Comparison of ENCODE assay signal across 9 mouse cellular contexts in the genomic region with DNA sequence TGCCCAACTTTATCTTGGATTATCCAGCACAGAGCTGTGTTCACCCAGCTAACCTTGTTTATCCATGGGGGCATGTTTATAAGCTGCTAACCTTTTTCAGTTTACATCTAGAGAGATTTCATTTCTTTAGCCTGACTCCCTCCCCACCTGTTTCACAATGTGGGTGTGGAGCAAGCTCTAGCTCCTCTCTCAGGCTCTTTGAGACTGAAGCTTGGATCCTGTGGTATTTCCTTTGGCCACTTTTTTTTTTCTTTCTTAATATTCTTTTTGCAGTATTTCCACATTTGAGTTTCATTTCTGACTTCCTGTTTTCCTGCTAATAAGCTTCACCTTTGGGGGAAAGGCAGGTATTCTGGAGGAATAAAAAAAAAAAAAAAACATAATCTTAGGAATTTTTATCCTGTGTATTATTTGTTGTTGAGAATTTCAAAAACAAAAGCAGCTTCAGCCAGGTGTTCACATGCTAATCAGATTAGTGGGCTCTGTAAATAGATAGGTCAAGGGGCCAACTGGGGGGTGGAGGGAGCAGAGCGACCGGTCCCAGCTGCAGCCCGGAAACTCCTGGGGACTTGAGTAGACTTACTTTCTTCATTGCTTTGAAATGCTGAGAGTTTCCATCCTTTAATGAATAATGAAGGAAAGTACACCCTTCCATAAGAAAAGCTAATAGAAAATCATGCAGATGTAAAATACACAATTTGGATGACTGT. TPM values are rescaled to one million over a fixed set of nuclear protein-coding genes. Genes with fewer than 3 reads are reported as not detected.
DNase-seq lines count a peak whose midpoint lies in the region; ATAC-seq and TF ChIP-seq lines count a peak whose summit lies in the region.
"Had no signal": no experiment of that assay in that cellular context is flagged by ENCODE, and none has a peak within 500 bp of the region (broad histone marks: within the 10 kb centered on the region; RNA-seq: fewer than 3 reads in every experiment).

No protein-coding gene starts in this region.

- ATAC-seq in kidney, embryonic 14.5 days (ENCODE audit: low FRiP score, low TSS enrichment): no peak
- no peak for ATAC-seq in embryonic facial prominence, embryonic 13.5 days (ENCODE audit: insufficient number of reproducible peaks, insufficient read depth, low FRiP score, low TSS enrichment, low read depth)
- ATAC-seq in intestine, embryonic 14.5 days (replicated peaks; ENCODE audit: low FRiP score, low TSS enrichment, low read depth): no peak

- no peak overlapping the region for H3K27ac ChIP-seq in kidney, embryonic 14.5 days (ENCODE audit: low read depth, low read length)
- no peak overlapping the region for H3K27ac ChIP-seq in embryonic facial prominence, embryonic 13.5 days
- no peak overlapping the region for H3K27ac ChIP-seq in intestine, embryonic 14.5 days (ENCODE audit: low read depth)
- H3K27ac ChIP-seq: liver, embryonic 13.5 days had no signal

- H3ac ChIP-seq in myocyte (ENCODE audit: control insufficient read depth, insufficient read length): no peak overlapping the region

- H3K36me3 ChIP-seq in kidney, embryonic 14.5 days (ENCODE audit: control insufficient read depth, insufficient read depth, low read length): peaks cover 3% of the 10 kb centered on the region; the same call in 1 of the 2 replicates
- H3K36me3 ChIP-seq in embryonic facial prominence, embryonic 13.5 days: peaks cover 4% of the 10 kb centered on the region; the same call in 1 of the 2 replicates
- H3K36me3 ChIP-seq in intestine, embryonic 14.5 days (ENCODE audit: control insufficient read depth, insufficient read depth, low read length): peaks cover 15% of the 10 kb centered on the region
- H3K36me3 ChIP-seq in myocyte (ENCODE audit: control insufficient read depth, insufficient read depth): no peaks in the 10 kb centered on the region
- H3K36me3 ChIP-seq: liver, embryonic 13.5 days had no signal

- no peak overlapping the region for H3K9ac ChIP-seq in kidney, embryonic 14.5 days (ENCODE audit: low read depth, low read length)
- H3K9ac ChIP-seq in embryonic facial prominence, embryonic 13.5 days: no peak overlapping the region
- no peak overlapping the region for H3K9ac ChIP-seq in intestine, embryonic 14.5 days (ENCODE audit: low read length)
- H3K9ac ChIP-seq: liver, embryonic 13.5 days had no signal

- DNase-seq in kidney, adult 9 months: no peak
- no peak for DNase-seq in intestine, embryonic 14.5 days (ENCODE audit: low spot score)
- DNase-seq in right cerebral cortex, postnatal 25 days: no peak
- DNase-seq in gastrocnemius, adult 18-20 months (ENCODE audit: low spot score): no peak
- DNase-seq in thymus, adult 18-20 months: no peak
- DNase-seq: liver, embryonic 13.5 days had no signal

- H3K9me3 ChIP-seq in kidney, embryonic 14.5 days (ENCODE audit: control insufficient read depth, low read length): no peaks in the 10 kb centered on the region
- no peaks in the 10 kb centered on the region for H3K9me3 ChIP-seq in embryonic facial prominence, embryonic 13.5 days
- H3K9me3 ChIP-seq in intestine, embryonic 14.5 days (ENCODE audit: control insufficient read depth, low read length): no peaks in the 10 kb centered on the region
- H3K9me3 ChIP-seq: liver, embryonic 13.5 days had no signal

- H3K79me2 ChIP-seq in myocyte (ENCODE audit: control insufficient read depth, insufficient read depth): no peaks in the 10 kb centered on the region

- peak overlapping the region; percentile 75 for H3K4me2 ChIP-seq in kidney, embryonic 14.5 days (replicated peaks; ENCODE audit: low read depth, low read length)
- peak overlapping the region; percentile 87 for H3K4me2 ChIP-seq in embryonic facial prominence, embryonic 13.5 days
- H3K4me2 ChIP-seq in intestine, embryonic 14.5 days (ENCODE audit: low read length): peak overlapping the region; percentile 74
- peak overlapping the region; percentile 87 for H3K4me2 ChIP-seq in myocyte (ENCODE audit: low read depth)
- H3K4me2 ChIP-seq: liver, embryonic 13.5 days had no signal

- H3K4me1 ChIP-seq in kidney, embryonic 14.5 days (ENCODE audit: control insufficient read depth, insufficient read depth, low read length): peaks cover 17% of the 10 kb centered on the region
- H3K4me1 ChIP-seq in embryonic facial prominence, embryonic 13.5 days: peaks cover 11% of the 10 kb centered on the region; the same call in 1 of the 2 replicates
- peaks cover 14% of the 10 kb centered on the region; the same call in 1 of the 2 replicates for H3K4me1 ChIP-seq in intestine, embryonic 14.5 days (replicated peaks; ENCODE audit: control insufficient read depth, insufficient read depth, low read length)
- H3K4me1 ChIP-seq: liver, embryonic 13.5 days had no signal

- no peaks in the 10 kb centered on the region for H3K27me3 ChIP-seq in kidney, embryonic 14.5 days (ENCODE audit: control insufficient read depth, insufficient read depth, low read length)
- peaks cover 12% of the 10 kb centered on the region; the same call in 1 of the 2 replicates for H3K27me3 ChIP-seq in embryonic facial prominence, embryonic 13.5 days
- no peaks in the 10 kb centered on the region for H3K27me3 ChIP-seq in intestine, embryonic 14.5 days (replicated peaks; ENCODE audit: control insufficient read depth, insufficient read depth, low read length)
- H3K27me3 ChIP-seq in myocyte (ENCODE audit: control insufficient read depth, insufficient read depth, insufficient read length): no peaks in the 10 kb centered on the region

- no peak for TF ChIP-seq POLR2A in myocyte (IDR thresholded peaks at IDR 0.05; ENCODE audit: insufficient read length, low read depth)

- 21% methylated on average over 3 of the region's 3 CpGs for WGBS in kidney, embryonic 14.5 days
- 21% methylated on average over 3 of the region's 3 CpGs for WGBS in embryonic facial prominence, embryonic 13.5 days
- WGBS in intestine, embryonic 14.5 days: 49% methylated on average over 3 of the region's 3 CpGs

- H3K4me3 ChIP-seq in kidney, embryonic 14.5 days (ENCODE audit: low read length): peak overlapping the region; percentile 75; the same call in 1 of the 2 replicates
- H3K4me3 ChIP-seq in embryonic facial prominence, embryonic 13.5 days: peak overlapping the region; percentile 79
- peak overlapping the region; percentile 77 for H3K4me3 ChIP-seq in intestine, embryonic 14.5 days (ENCODE audit: low read depth, low read length)
- peak overlapping the region; percentile 55 for H3K4me3 ChIP-seq in myocyte
- H3K4me3 ChIP-seq: liver, embryonic 13.5 days had no signal

TF ChIP-seq in myocyte, 11 proteins besides CTCF, POLR2A, EP300 and RAD21:
- TF ChIP-seq TCF3 (IDR thresholded peaks at IDR 0.05; ENCODE audit: insufficient read length, low read depth) (no peak), MYOD1 (IDR thresholded peaks at IDR 0.05; ENCODE audit: control insufficient read depth in 1 of 3, insufficient read length in 2 of 3, low read depth in 2 of 3) (no peak), MAX (IDR thresholded peaks at IDR 0.05; ENCODE audit: low read depth) (no peak), MYOG (IDR thresholded peaks at IDR 0.05; ENCODE audit: control insufficient read depth in 1 of 3, insufficient read depth in 1 of 3, insufficient read length in 2 of 3, low read depth in 2 of 3) (no peak), USF1 (IDR thresholded peaks at IDR 0.05; ENCODE audit: low read depth) (no peak)

RNA-seq across cellular contexts. Expression of a gene that starts 3.5 kb away (rescaled TPM):
- 8.5 and 11.4 TPM in 2 replicates for polyA plus RNA-seq in kidney, embryonic 14.5 days (2014; fragmentation: Nextera tagmentation; extraction: Ambion mirVana)
- polyA plus RNA-seq in embryonic facial prominence, embryonic 13.5 days (2015; fragmentation: Nextera tagmentation; extraction: Ambion mirVana): 14.4 and 17.9 TPM in 2 replicates
- polyA plus RNA-seq in intestine, embryonic 14.5 days (2014; fragmentation: Nextera tagmentation; extraction: Ambion mirVana): 14.6 and 15.7 TPM in 2 replicates
- polyA plus RNA-seq in myocyte (2012; fragmentation: generic; extraction: Trizol): 4.1 TPM
- total RNA-seq in gastrocnemius, adult 18-20 months (2021): under 1 TPM; 0.53 to 0.62 TPM
